Mouse (Mus musculus): Measurements from ENCODE around the gene Zw10. TPM values are rescaled to one million over a fixed set of nuclear protein-coding genes. Genes with fewer than 3 reads are reported as not detected.

Gene Zw10
- 10 to 100 TPM; 42.5 to 47.7 TPM for total RNA-seq (2023)

GRCm38 (mm10) chr9:49055333-49056205, at the start of gene Zw10:
Gene Zw10, plus strand, starts transcription at chr9:49055613.

GRCm38 (mm10) chr9:49081107-49081506, 25.7 kb downstream of the Zw10 start, which contains the start of gene Tmprss5:
Gene Tmprss5, plus strand, starts transcription at chr9:49081260.

Other genes starting within 250 kb of the Zw10 start
- under 1 TPM; 0.23 to 0.30 TPM for gene Zbtb16, start 219.4 kb upstream of the Zw10 start, total RNA-seq (2023)
- not detected for gene Htr3a, start 144.5 kb upstream of the Zw10 start, total RNA-seq (2023)
- not detected for gene Htr3b, start 90.6 kb upstream of the Zw10 start, total RNA-seq (2023)
- gene Usp28, start 70.2 kb upstream of the Zw10 start, total RNA-seq (2023) = 10 to 100 TPM; 44.9 to 51.9 TPM
- not detected for gene Tmprss5, start 25.6 kb downstream of the Zw10 start, total RNA-seq (2023)
- gene Gm4894, start 194.9 kb downstream of the Zw10 start, total RNA-seq (2023) = not detected

Data from B cell, adult 67 days (primary cell).